Mouse (Mus musculus): ENCODE results near the gene Glp2r. TPM values are rescaled to one million over a fixed set of nuclear protein-coding genes. Genes with fewer than 3 reads are reported as not detected.

The Glp2r gene
- polyA plus RNA-seq, 1 experiment from 2014 or later: 0.13 TPM

DNA sequence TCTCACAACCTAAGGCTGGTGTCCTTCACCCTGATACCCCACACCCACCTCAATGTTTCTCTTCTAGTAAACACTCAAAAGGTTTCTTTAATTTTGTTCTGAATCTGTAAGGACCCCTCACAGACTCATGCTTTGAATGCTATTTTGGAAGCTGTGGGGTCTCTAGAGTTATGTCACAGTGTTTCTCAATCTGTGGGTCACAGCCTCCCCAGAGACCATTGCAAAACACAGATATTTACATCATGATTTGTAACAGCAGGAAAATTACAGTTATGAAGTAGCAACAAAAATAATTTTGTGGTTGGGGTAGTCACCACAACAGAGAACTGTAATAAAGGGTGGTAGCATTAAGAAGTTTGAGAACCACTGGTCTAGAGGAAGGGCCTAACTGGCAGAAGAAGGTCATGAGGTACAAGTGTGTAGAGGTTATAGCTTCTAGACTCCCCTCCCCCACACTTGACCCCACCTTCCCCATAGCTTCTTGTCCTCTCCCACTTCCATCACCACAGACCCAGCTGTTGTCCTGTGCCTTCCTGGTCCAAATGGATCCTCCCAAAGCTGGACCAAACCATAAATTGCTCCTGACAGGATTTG lies 29.3 kb upstream of the Glp2r start:
- no peaks in the 10 kb centered on the region for H3K36me3 ChIP-seq (ENCODE audit: control insufficient read depth, insufficient read depth, low read length)

DNA sequence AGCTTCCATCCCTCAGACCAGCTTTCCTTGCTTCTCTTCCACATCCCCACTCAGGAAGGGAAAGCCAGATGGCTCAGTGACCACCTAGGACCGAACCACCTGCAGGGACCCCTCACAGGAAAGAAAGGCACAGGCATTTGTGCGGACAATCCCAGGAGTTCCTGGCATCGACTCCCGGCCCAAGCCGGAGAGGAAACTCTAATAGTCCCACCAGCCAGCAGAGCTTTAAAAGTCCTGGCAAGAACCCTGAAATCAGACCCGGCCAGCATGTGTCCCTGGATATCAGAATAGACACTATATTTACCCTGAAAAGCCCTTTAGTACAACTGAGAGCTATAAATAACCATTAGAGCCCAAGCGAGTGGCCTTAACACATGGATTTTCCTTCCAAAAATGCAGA lies 27.0 kb upstream of the Glp2r start, which contains the start of gene Dhrs7c:
TSS of gene Dhrs7c (plus strand) at position 257 of the 400 bp plus-strand sequence.
- Histone ChIP-seq H3K27me3 (ENCODE audit: control insufficient read depth, insufficient read depth, low read length) (no peaks in the 10 kb centered on the region), H3K4me2 (replicated peaks; ENCODE audit: low read depth, low read length) (no peak within 1 kb of the TSS), H3K4me3 (ENCODE audit: low read depth, low read length) (no peak within 1 kb of the TSS), H3K4me1 (ENCODE audit: control insufficient read depth, insufficient read depth, low read length) (no peaks in the 10 kb centered on the region), H3K9ac (replicated peaks; ENCODE audit: low read depth, low read length) (no peak within 1 kb of the TSS), H3K9me3 (ENCODE audit: control insufficient read depth, low read depth, low read length) (no peaks in the 10 kb centered on the region), H3K27ac (ENCODE audit: low read length) (no peak within 1 kb of the TSS), H3K36me3 (ENCODE audit: control insufficient read depth, insufficient read depth, low read length) (no peaks in the 10 kb centered on the region)
- ATAC-seq (ENCODE audit: insufficient number of reproducible peaks, insufficient read depth, low FRiP score, low read depth): no peak
- 76% methylated on average over 7 of the region's 7 CpGs for WGBS

More for the DNA sequence above, 29.3 kb upstream of the Glp2r start:
- Histone ChIP-seq H3K9ac (replicated peaks; ENCODE audit: low read depth, low read length) (no peak overlapping the region), H3K4me1 (ENCODE audit: control insufficient read depth, insufficient read depth, low read length) (no peaks in the 10 kb centered on the region), H3K4me2 (replicated peaks; ENCODE audit: low read depth, low read length) (no peak overlapping the region), H3K27ac (ENCODE audit: low read length) (no peak overlapping the region), H3K9me3 (ENCODE audit: control insufficient read depth, low read depth, low read length) (no peaks in the 10 kb centered on the region), H3K27me3 (ENCODE audit: control insufficient read depth, insufficient read depth, low read length) (no peaks in the 10 kb centered on the region), H3K4me3 (ENCODE audit: low read depth, low read length) (no peak overlapping the region)
- no peak for ATAC-seq (ENCODE audit: insufficient number of reproducible peaks, insufficient read depth, low FRiP score, low read depth)

GRCm38 (mm10) chr11:67790182-67790581 lies 19.2 kb upstream of the Glp2r start:
- H3K36me3 ChIP-seq (ENCODE audit: control insufficient read depth, insufficient read depth, low read length): no peaks in the 10 kb centered on the region
- no peak for ATAC-seq (ENCODE audit: insufficient number of reproducible peaks, insufficient read depth, low FRiP score, low read depth)
- H3K9me3 ChIP-seq (ENCODE audit: control insufficient read depth, low read depth, low read length): no peaks in the 10 kb centered on the region
- H3K4me2 ChIP-seq (replicated peaks; ENCODE audit: low read depth, low read length): no peak overlapping the region
- H3K4me1 ChIP-seq (ENCODE audit: control insufficient read depth, insufficient read depth, low read length): no peaks in the 10 kb centered on the region
- H3K27me3 ChIP-seq (ENCODE audit: control insufficient read depth, insufficient read depth, low read length): no peaks in the 10 kb centered on the region
- H3K27ac ChIP-seq (ENCODE audit: low read length): no peak overlapping the region
- 75% methylated on average over 11 of the region's 11 CpGs for whole genome bisulfite sequencing
- H3K4me3 ChIP-seq (ENCODE audit: low read depth, low read length): no peak overlapping the region
- H3K9ac ChIP-seq (replicated peaks; ENCODE audit: low read depth, low read length): no peak overlapping the region

- Histone ChIP-seq H3K9ac (replicated peaks; ENCODE audit: low read depth, low read length) (no peak within 1 kb of the TSS), H3K27ac (ENCODE audit: low read length) (no peak within 1 kb of the TSS), H3K36me3 (ENCODE audit: control insufficient read depth, insufficient read depth, low read length) (no peaks in the 10 kb centered on the region), H3K27me3 (ENCODE audit: control insufficient read depth, insufficient read depth, low read length) (no peaks in the 10 kb centered on the region), H3K4me2 (replicated peaks; ENCODE audit: low read depth, low read length) (no peak within 1 kb of the TSS), H3K4me3 (ENCODE audit: low read depth, low read length) (no peak within 1 kb of the TSS), H3K4me1 (ENCODE audit: control insufficient read depth, insufficient read depth, low read length) (no peaks in the 10 kb centered on the region), H3K9me3 (ENCODE audit: control insufficient read depth, low read depth, low read length) (no peaks in the 10 kb centered on the region)
- no peak for ATAC-seq (ENCODE audit: insufficient number of reproducible peaks, insufficient read depth, low FRiP score, low read depth)
- 82% methylated on average over 12 of the region's 12 CpGs for WGBS
These were observed 3.4 kb upstream of the Glp2r start, which contains the start of gene Gsg1l2 for GRCm38 (mm10) chr11:67774379-67774778. Gsg1l2 (plus strand) TSS chr11:67774608.

GRCm38 (mm10) chr11:67772577-67772976 lies 1.6 kb upstream of the Glp2r start:
- H3K27me3 ChIP-seq (ENCODE audit: control insufficient read depth, insufficient read depth, low read length): no peaks in the 10 kb centered on the region
- no peak overlapping the region for H3K4me3 ChIP-seq (ENCODE audit: low read depth, low read length)
- no peaks in the 10 kb centered on the region for H3K4me1 ChIP-seq (ENCODE audit: control insufficient read depth, insufficient read depth, low read length)
- no peak for ATAC-seq (ENCODE audit: insufficient number of reproducible peaks, insufficient read depth, low FRiP score, low read depth)
- H3K4me2 ChIP-seq (replicated peaks; ENCODE audit: low read depth, low read length): no peak overlapping the region
- no peak overlapping the region for H3K27ac ChIP-seq (ENCODE audit: low read length)
- no peak overlapping the region for H3K9ac ChIP-seq (replicated peaks; ENCODE audit: low read depth, low read length)
- H3K9me3 ChIP-seq (ENCODE audit: control insufficient read depth, low read depth, low read length): no peaks in the 10 kb centered on the region
- no peaks in the 10 kb centered on the region for H3K36me3 ChIP-seq (ENCODE audit: control insufficient read depth, insufficient read depth, low read length)
- WGBS: 12% methylated on average over 8 of the region's 8 CpGs

DNA sequence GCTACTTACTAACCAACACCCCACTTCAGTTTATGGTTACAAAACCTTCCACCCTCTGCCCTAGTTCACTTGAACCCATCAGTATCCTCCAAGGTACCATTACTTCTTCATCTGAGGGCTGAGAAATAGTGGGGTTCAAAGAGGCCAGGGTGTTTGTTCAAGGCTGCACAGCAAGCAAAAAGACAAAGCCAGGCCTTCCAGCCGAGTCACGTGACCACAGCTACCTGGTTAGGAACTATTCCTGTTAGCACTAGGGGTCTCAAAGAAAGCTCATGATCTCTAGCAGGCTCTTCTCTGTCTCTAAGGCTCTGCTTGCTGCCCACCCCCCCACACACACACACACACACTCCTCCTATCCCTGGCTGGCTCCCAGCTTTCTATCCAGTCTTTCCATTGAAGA lies 738 bp upstream of the Glp2r start:
- Histone ChIP-seq H3K4me2 (replicated peaks; ENCODE audit: low read depth, low read length) (no peak overlapping the region), H3K9me3 (ENCODE audit: control insufficient read depth, low read depth, low read length) (no peaks in the 10 kb centered on the region), H3K4me3 (ENCODE audit: low read depth, low read length) (no peak overlapping the region), H3K4me1 (ENCODE audit: control insufficient read depth, insufficient read depth, low read length) (no peaks in the 10 kb centered on the region), H3K9ac (replicated peaks; ENCODE audit: low read depth, low read length) (no peak overlapping the region), H3K27ac (ENCODE audit: low read length) (no peak overlapping the region), H3K27me3 (ENCODE audit: control insufficient read depth, insufficient read depth, low read length) (no peaks in the 10 kb centered on the region), H3K36me3 (ENCODE audit: control insufficient read depth, insufficient read depth, low read length) (no peaks in the 10 kb centered on the region)
- WGBS: 71% methylated on average over 2 of the region's 2 CpGs
- no peak for ATAC-seq (ENCODE audit: insufficient number of reproducible peaks, insufficient read depth, low FRiP score, low read depth)

- ATAC-seq (ENCODE audit: insufficient number of reproducible peaks, insufficient read depth, low FRiP score, low read depth): no peak
- H3K36me3 ChIP-seq (ENCODE audit: control insufficient read depth, insufficient read depth, low read length): no peaks in the 10 kb centered on the region
These were observed 13.4 kb downstream of the Glp2r start for GRCm38 (mm10) chr11:67757373-67758167.

GRCm38 (mm10) chr11:67756287-67756686 lies 14.7 kb downstream of the Glp2r start:
- H3K27ac ChIP-seq (ENCODE audit: low read length): no peak overlapping the region
- H3K4me1 ChIP-seq (ENCODE audit: control insufficient read depth, insufficient read depth, low read length): no peaks in the 10 kb centered on the region
- no peaks in the 10 kb centered on the region for H3K36me3 ChIP-seq (ENCODE audit: control insufficient read depth, insufficient read depth, low read length)
- H3K4me3 ChIP-seq (ENCODE audit: low read depth, low read length): no peak overlapping the region
- H3K4me2 ChIP-seq (replicated peaks; ENCODE audit: low read depth, low read length): no peak overlapping the region
- ATAC-seq (ENCODE audit: insufficient number of reproducible peaks, insufficient read depth, low FRiP score, low read depth): no peak
- no peak overlapping the region for H3K9ac ChIP-seq (replicated peaks; ENCODE audit: low read depth, low read length)
- 84% methylated on average over 1 of the region's 1 CpGs for WGBS
- H3K9me3 ChIP-seq (ENCODE audit: control insufficient read depth, low read depth, low read length): no peaks in the 10 kb centered on the region
- no peaks in the 10 kb centered on the region for H3K27me3 ChIP-seq (ENCODE audit: control insufficient read depth, insufficient read depth, low read length)

More at GRCm38 (mm10) chr11:67757373-67758167, 13.4 kb downstream of the Glp2r start:
- Histone ChIP-seq H3K27me3 (ENCODE audit: control insufficient read depth, insufficient read depth, low read length) (no peaks in the 10 kb centered on the region), H3K27ac (ENCODE audit: low read length) (no peak overlapping the region), H3K4me3 (ENCODE audit: low read depth, low read length) (no peak overlapping the region), H3K4me1 (ENCODE audit: control insufficient read depth, insufficient read depth, low read length) (no peaks in the 10 kb centered on the region), H3K9me3 (ENCODE audit: control insufficient read depth, low read depth, low read length) (no peaks in the 10 kb centered on the region), H3K9ac (replicated peaks; ENCODE audit: low read depth, low read length) (no peak overlapping the region), H3K4me2 (replicated peaks; ENCODE audit: low read depth, low read length) (no peak overlapping the region)
- WGBS: 62% methylated on average over 15 of the region's 15 CpGs
